Mouse (Mus musculus): ENCODE measurements at regions not wholly inside any gene's neighbourhood (a gene's known extent, or its start where the extent isn't known, plus 50 kb on each side); places are given as distances from the start of the nearest gene placed in this dataset.

- ATAC-seq (replicated peaks): peak; percentile 30; the same call in 1 of the 2 replicates
- 31% methylated on average over 5 of the region's 5 CpGs for WGBS
These were observed 1224.6 kb upstream of the A1bg start for GRCm38 (mm10) chr15:62147343-62147953.

GRCm38 (mm10) chr15:62145643-62146285, 1223.0 kb upstream of the A1bg start:
- Histone ChIP-seq H3K36me3 (replicated peaks) (no peaks in the 10 kb centered on the region), H3K4me2 (no peak overlapping the region), H3K27me3 (replicated peaks) (no peaks in the 10 kb centered on the region), H3K9me3 (no peaks in the 10 kb centered on the region), H3K9ac (no peak overlapping the region), H3K4me1 (no peaks in the 10 kb centered on the region), H3K4me3 (no peak overlapping the region), H3K27ac (no peak overlapping the region)
- ATAC-seq (replicated peaks): no peak
- 86% methylated on average over 4 of the region's 4 CpGs for WGBS

More at GRCm38 (mm10) chr15:62147343-62147953, 1224.6 kb upstream of the A1bg start:
- Histone ChIP-seq H3K9ac (no peak overlapping the region), H3K9me3 (no peaks in the 10 kb centered on the region), H3K4me2 (no peak overlapping the region), H3K27ac (no peak overlapping the region), H3K4me1 (no peaks in the 10 kb centered on the region), H3K36me3 (replicated peaks) (no peaks in the 10 kb centered on the region), H3K4me3 (no peak overlapping the region), H3K27me3 (replicated peaks) (no peaks in the 10 kb centered on the region)

GRCm38 (mm10) chr15:62144776-62145564, 1222.2 kb upstream of the A1bg start:
- Histone ChIP-seq H3K4me1 (no peaks in the 10 kb centered on the region), H3K4me3 (no peak overlapping the region), H3K9ac (no peak overlapping the region), H3K27me3 (replicated peaks) (no peaks in the 10 kb centered on the region), H3K4me2 (no peak overlapping the region), H3K36me3 (replicated peaks) (no peaks in the 10 kb centered on the region), H3K27ac (no peak overlapping the region), H3K9me3 (no peaks in the 10 kb centered on the region)
- no peak for ATAC-seq (replicated peaks)
- 92% methylated on average over 10 of the region's 10 CpGs for WGBS

- peaks cover 5% of the 10 kb centered on the region; the same call in 1 of the 2 replicates for H3K4me1 ChIP-seq
- no peak overlapping the region for H3K9ac ChIP-seq
- ATAC-seq (replicated peaks): no peak
- H3K4me3 ChIP-seq: no peak overlapping the region
- no peak overlapping the region for H3K27ac ChIP-seq
- H3K36me3 ChIP-seq (replicated peaks): no peaks in the 10 kb centered on the region
- WGBS: 65% methylated on average over 4 of the region's 4 CpGs
- H3K9me3 ChIP-seq: no peaks in the 10 kb centered on the region
- no peak overlapping the region for H3K4me2 ChIP-seq
- no peaks in the 10 kb centered on the region for H3K27me3 ChIP-seq (replicated peaks)
These were observed 1217.0 kb upstream of the A1bg start for GRCm38 (mm10) chr15:62139859-62140258.

- H3K4me2 ChIP-seq: no peak overlapping the region
- no peak overlapping the region for H3K9ac ChIP-seq
- ATAC-seq (replicated peaks): no peak
- WGBS: 65% methylated on average over 5 of the region's 5 CpGs
- no peak overlapping the region for H3K4me3 ChIP-seq
- H3K9me3 ChIP-seq: no peaks in the 10 kb centered on the region
- H3K27ac ChIP-seq: no peak overlapping the region
- no peaks in the 10 kb centered on the region for H3K36me3 ChIP-seq (replicated peaks)
- H3K27me3 ChIP-seq (replicated peaks): no peaks in the 10 kb centered on the region
- H3K4me1 ChIP-seq: peaks cover 5% of the 10 kb centered on the region; the same call in 1 of the 2 replicates
These were observed 1216.4 kb upstream of the A1bg start for GRCm38 (mm10) chr15:62139192-62139591.

GRCm38 (mm10) chr15:62138701-62139100, 1215.9 kb upstream of the A1bg start:
- peaks cover 5% of the 10 kb centered on the region; the same call in 1 of the 2 replicates for H3K4me1 ChIP-seq
- no peaks in the 10 kb centered on the region for H3K9me3 ChIP-seq
- no peak overlapping the region for H3K27ac ChIP-seq
- no peak overlapping the region for H3K4me2 ChIP-seq
- no peaks in the 10 kb centered on the region for H3K27me3 ChIP-seq (replicated peaks)
- no peak for ATAC-seq (replicated peaks)
- WGBS: 88% methylated on average over 6 of the region's 6 CpGs
- no peak overlapping the region for H3K4me3 ChIP-seq
- H3K9ac ChIP-seq: no peak overlapping the region
- no peaks in the 10 kb centered on the region for H3K36me3 ChIP-seq (replicated peaks)

- Histone ChIP-seq H3K9me3 (no peaks in the 10 kb centered on the region), H3K4me2 (no peak overlapping the region), H3K27ac (no peak overlapping the region), H3K9ac (no peak overlapping the region), H3K4me3 (no peak overlapping the region), H3K36me3 (replicated peaks) (no peaks in the 10 kb centered on the region), H3K27me3 (replicated peaks) (no peaks in the 10 kb centered on the region), H3K4me1 (peaks cover 5% of the 10 kb centered on the region; the same call in 1 of the 2 replicates)
- peak; percentile 46; the same call in 1 of the 2 replicates for ATAC-seq (replicated peaks)
- 64% methylated on average over 14 of the region's 14 CpGs for WGBS
These were observed 1214.3 kb upstream of the A1bg start for GRCm38 (mm10) chr15:62136932-62137594.

- no peak overlapping the region for H3K4me3 ChIP-seq
These were observed 1212.0 kb upstream of the A1bg start for GRCm38 (mm10) chr15:62134835-62135234.

GRCm38 (mm10) chr15:62134308-62134707, 1211.5 kb upstream of the A1bg start:
- H3K4me2 ChIP-seq: no peak overlapping the region
- H3K27me3 ChIP-seq (replicated peaks): no peaks in the 10 kb centered on the region
- H3K4me1 ChIP-seq: peaks cover 5% of the 10 kb centered on the region; the same call in 1 of the 2 replicates
- no peak overlapping the region for H3K4me3 ChIP-seq
- H3K27ac ChIP-seq: no peak overlapping the region
- no peak for ATAC-seq (replicated peaks)
- no peaks in the 10 kb centered on the region for H3K36me3 ChIP-seq (replicated peaks)
- H3K9ac ChIP-seq: no peak overlapping the region
- no peaks in the 10 kb centered on the region for H3K9me3 ChIP-seq
- 92% methylated on average over 4 of the region's 4 CpGs for WGBS

More at GRCm38 (mm10) chr15:62134835-62135234, 1212.0 kb upstream of the A1bg start:
- no peak overlapping the region for H3K27ac ChIP-seq
- H3K9me3 ChIP-seq: no peaks in the 10 kb centered on the region
- no peaks in the 10 kb centered on the region for H3K27me3 ChIP-seq (replicated peaks)
- peaks cover 5% of the 10 kb centered on the region; the same call in 1 of the 2 replicates for H3K4me1 ChIP-seq
- H3K4me2 ChIP-seq: no peak overlapping the region
- ATAC-seq (replicated peaks): no peak
- no peak overlapping the region for H3K9ac ChIP-seq
- 80% methylated on average over 8 of the region's 8 CpGs for WGBS
- H3K36me3 ChIP-seq (replicated peaks): no peaks in the 10 kb centered on the region

GRCm38 (mm10) chr15:62132895-62133294, 1210.1 kb upstream of the A1bg start:
- H3K9me3 ChIP-seq: no peaks in the 10 kb centered on the region
- H3K9ac ChIP-seq: no peak overlapping the region
- no peak overlapping the region for H3K4me2 ChIP-seq
- peaks cover 5% of the 10 kb centered on the region; the same call in 1 of the 2 replicates for H3K4me1 ChIP-seq
- no peak for ATAC-seq (replicated peaks)
- no peaks in the 10 kb centered on the region for H3K36me3 ChIP-seq (replicated peaks)
- H3K27me3 ChIP-seq (replicated peaks): no peaks in the 10 kb centered on the region
- no peak overlapping the region for H3K27ac ChIP-seq
- WGBS: 55% methylated on average over 2 of the region's 2 CpGs
- H3K4me3 ChIP-seq: no peak overlapping the region

- no peak for ATAC-seq (replicated peaks)
- WGBS: 36% methylated on average over 3 of the region's 3 CpGs
These were observed 1208.9 kb upstream of the A1bg start for GRCm38 (mm10) chr15:62131686-62132085.

GRCm38 (mm10) chr15:62130530-62130929, 1207.7 kb upstream of the A1bg start:
- Histone ChIP-seq H3K4me2 (no peak overlapping the region), H3K4me1 (no peaks in the 10 kb centered on the region), H3K4me3 (no peak overlapping the region), H3K27me3 (replicated peaks) (no peaks in the 10 kb centered on the region), H3K27ac (no peak overlapping the region), H3K36me3 (replicated peaks) (no peaks in the 10 kb centered on the region), H3K9me3 (no peaks in the 10 kb centered on the region), H3K9ac (no peak overlapping the region)
- no peak for ATAC-seq (replicated peaks)
- WGBS: 74% methylated on average over 4 of the region's 4 CpGs

More at GRCm38 (mm10) chr15:62131686-62132085, 1208.9 kb upstream of the A1bg start:
- H3K27me3 ChIP-seq (replicated peaks): no peaks in the 10 kb centered on the region
- H3K27ac ChIP-seq: no peak overlapping the region
- no peaks in the 10 kb centered on the region for H3K9me3 ChIP-seq
- no peak overlapping the region for H3K4me3 ChIP-seq
- H3K4me2 ChIP-seq: no peak overlapping the region
- H3K9ac ChIP-seq: no peak overlapping the region
- H3K36me3 ChIP-seq (replicated peaks): no peaks in the 10 kb centered on the region
- H3K4me1 ChIP-seq: no peaks in the 10 kb centered on the region
